Mouse (Mus musculus) limb, embryonic 12.5 days (tissue): ENCODE measurements around the gene Ttn. TPM values are rescaled to one million over a fixed set of nuclear protein-coding genes. Genes with fewer than 3 reads are reported as not detected.
A peak's percentile ranks its signal among the peaks of the same experiment; 100 is the strongest.

ENCODE experiments used
- ATAC-seq: fragments of 200-750 bp; cut with Nextera tagmentation; 2 replicates; pipeline ENCODE4 v1.8.0; 2017; ENCODE audit warnings: low read depth, moderate TSS enrichment; ENCODE audit not compliant: insufficient number of reproducible peaks, insufficient read depth, low FRiP score, low TSS enrichment
- H3K27ac ChIP-seq: fragments of 300-500 bp; sonication (generic); 2 replicates; pipeline ENCODE4 v1.5.1; 2016; ENCODE audit warnings: mild to moderate bottlenecking, moderate library complexity
- H3K27me3 ChIP-seq: fragments of 300-500 bp; sonication (generic); 2 replicates; pipeline ENCODE4 v1.6.1; 2016; ENCODE audit warnings: mild to moderate bottlenecking, moderate library complexity
- H3K36me3 ChIP-seq: fragments of 300-500 bp; sonication (generic); 2 replicates; pipeline ENCODE4 v1.6.1; 2016; ENCODE audit warnings: mild to moderate bottlenecking, moderate library complexity
- H3K4me1 ChIP-seq: fragments of 300-500 bp; sonication (generic); replicated peaks from 2 replicates; pipeline ENCODE4 v1.6.1; 2016
- H3K4me2 ChIP-seq: fragments of 300-500 bp; sonication (generic); 2 replicates; pipeline ENCODE4 v1.6.1; 2016; ENCODE audit warnings: mild to moderate bottlenecking, moderate library complexity
- H3K4me3 ChIP-seq: fragments of 300-500 bp; sonication (generic); replicated peaks from 2 replicates; pipeline ENCODE4 v1.5.1; 2016; ENCODE audit warnings: mild to moderate bottlenecking
- H3K9ac ChIP-seq: fragments of 300-500 bp; sonication (generic); replicated peaks from 2 replicates; pipeline ENCODE4 v1.6.1; 2016; ENCODE audit warnings: mild to moderate bottlenecking, moderate library complexity
- H3K9me3 ChIP-seq: fragments of 300-500 bp; sonication (generic); 2 replicates; pipeline ENCODE4 v1.6.1; 2016; ENCODE audit warnings: mild to moderate bottlenecking, moderate library complexity
- WGBS: fragments of 180-500 bp; shearing (Covaris S2); methylation state at CpG from one replicate; pipeline ENCODE4 v1.1.7; 2016; 5-methylcytosine and 5-hydroxymethylcytosine counted together
- polyA plus RNA-seq: library from polyadenylated mRNA; unstranded; fragments of >200 nt; fragmentation: Nextera tagmentation; extraction: Ambion mirVana; gene quantifications from 2 replicates; pipeline ENCODE4 v1.2.1, GENCODE M21; 2016

Gene Ttn
- polyA plus RNA-seq, 1 experiment from 2014 or later, result 36.7 TPM

GRCm38 (mm10) chr2:76705655-76706054 lies 276.7 kb downstream of the Ttn start:
- H3K9me3 ChIP-seq, result peaks cover 12% of the 10 kb centered on the region
- H3K4me3 ChIP-seq, result no peak overlapping the region
- no peak overlapping the region for H3K9ac ChIP-seq
- H3K27ac ChIP-seq, result no peak overlapping the region
- H3K27me3 ChIP-seq, result no peaks in the 10 kb centered on the region
- H3K4me1 ChIP-seq, result no peaks in the 10 kb centered on the region
- ATAC-seq, result no peak
- no peak overlapping the region for H3K4me2 ChIP-seq
- peaks cover 19% of the 10 kb centered on the region for H3K36me3 ChIP-seq
- 83% methylated on average over 13 of the region's 13 CpGs for WGBS

- Histone ChIP-seq H3K4me1 (no peaks in the 10 kb centered on the region), H3K4me3 (no peak overlapping the region), H3K4me2 (no peak overlapping the region), H3K9me3 (no peaks in the 10 kb centered on the region), H3K36me3 (peaks cover 11% of the 10 kb centered on the region), H3K9ac (no peak overlapping the region), H3K27ac (no peak overlapping the region), H3K27me3 (no peaks in the 10 kb centered on the region)
- no peak for ATAC-seq
- 79% methylated on average over 5 of the region's 5 CpGs for WGBS
Measured at GRCm38 (mm10) chr2:76702751-76703150, 279.6 kb downstream of the Ttn start.

GRCm38 (mm10) chr2:76702188-76702587 lies 280.2 kb downstream of the Ttn start:
- no peak overlapping the region for H3K9ac ChIP-seq
- H3K4me1 ChIP-seq, result no peaks in the 10 kb centered on the region
- no peaks in the 10 kb centered on the region for H3K9me3 ChIP-seq
- H3K4me2 ChIP-seq, result no peak overlapping the region
- peaks cover 17% of the 10 kb centered on the region for H3K36me3 ChIP-seq
- H3K27me3 ChIP-seq, result no peaks in the 10 kb centered on the region
- ATAC-seq, result no peak
- WGBS, result 72% methylated on average over 3 of the region's 3 CpGs
- no peak overlapping the region for H3K27ac ChIP-seq
- H3K4me3 ChIP-seq, result no peak overlapping the region

GRCm38 (mm10) chr2:76695290-76695689 lies 287.1 kb downstream of the Ttn start:
- Histone ChIP-seq H3K36me3 (peaks cover 74% of the 10 kb centered on the region), H3K27me3 (no peaks in the 10 kb centered on the region), H3K4me2 (no peak overlapping the region), H3K9me3 (no peaks in the 10 kb centered on the region), H3K9ac (no peak overlapping the region), H3K4me3 (no peak overlapping the region), H3K27ac (no peak overlapping the region), H3K4me1 (no peaks in the 10 kb centered on the region)
- no peak for ATAC-seq
- WGBS, result 88% methylated on average over 6 of the region's 6 CpGs

GRCm38 (mm10) chr2:76693765-76694164 lies 288.6 kb downstream of the Ttn start:
- no peaks in the 10 kb centered on the region for H3K27me3 ChIP-seq
- H3K4me2 ChIP-seq, result no peak overlapping the region
- WGBS, result 85% methylated on average over 5 of the region's 5 CpGs
- H3K9me3 ChIP-seq, result no peaks in the 10 kb centered on the region
- H3K4me3 ChIP-seq, result no peak overlapping the region
- ATAC-seq, result no peak
- H3K27ac ChIP-seq, result no peak overlapping the region
- no peak overlapping the region for H3K9ac ChIP-seq
- H3K36me3 ChIP-seq, result peaks cover 83% of the 10 kb centered on the region
- H3K4me1 ChIP-seq, result no peaks in the 10 kb centered on the region

- no peak for ATAC-seq
- H3K36me3 ChIP-seq, result peaks cover 92% of the 10 kb centered on the region
Measured at GRCm38 (mm10) chr2:76690436-76691204, 291.7 kb downstream of the Ttn start.

GRCm38 (mm10) chr2:76688162-76688561 lies 294.2 kb downstream of the Ttn start:
- no peak overlapping the region for H3K4me3 ChIP-seq
- 70% methylated on average over 7 of the region's 7 CpGs for WGBS
- no peaks in the 10 kb centered on the region for H3K9me3 ChIP-seq
- H3K4me2 ChIP-seq, result no peak overlapping the region
- H3K36me3 ChIP-seq, result peaks cover 89% of the 10 kb centered on the region
- no peaks in the 10 kb centered on the region for H3K27me3 ChIP-seq
- no peaks in the 10 kb centered on the region for H3K4me1 ChIP-seq
- no peak for ATAC-seq
- no peak overlapping the region for H3K9ac ChIP-seq
- H3K27ac ChIP-seq, result no peak overlapping the region

More at GRCm38 (mm10) chr2:76690436-76691204, 291.7 kb downstream of the Ttn start:
- Histone ChIP-seq H3K4me2 (no peak overlapping the region), H3K4me3 (no peak overlapping the region), H3K9me3 (no peaks in the 10 kb centered on the region), H3K27ac (no peak overlapping the region), H3K27me3 (no peaks in the 10 kb centered on the region), H3K4me1 (no peaks in the 10 kb centered on the region), H3K9ac (no peak overlapping the region)
- WGBS, result 91% methylated on average over 12 of the region's 12 CpGs

GRCm38 (mm10) chr2:76687608-76688007 lies 294.7 kb downstream of the Ttn start:
- Histone ChIP-seq H3K27ac (no peak overlapping the region), H3K4me3 (no peak overlapping the region), H3K36me3 (peaks cover 89% of the 10 kb centered on the region), H3K9me3 (no peaks in the 10 kb centered on the region), H3K4me1 (no peaks in the 10 kb centered on the region), H3K27me3 (no peaks in the 10 kb centered on the region), H3K4me2 (no peak overlapping the region), H3K9ac (no peak overlapping the region)
- WGBS, result 77% methylated on average over 3 of the region's 3 CpGs
- ATAC-seq, result no peak

- H3K27me3 ChIP-seq, result no peaks in the 10 kb centered on the region
- no peaks in the 10 kb centered on the region for H3K4me1 ChIP-seq
- peaks cover 89% of the 10 kb centered on the region for H3K36me3 ChIP-seq
- no peak overlapping the region for H3K4me3 ChIP-seq
- no peaks in the 10 kb centered on the region for H3K9me3 ChIP-seq
- peak; percentile 68; the same call in 1 of the 2 replicates for ATAC-seq
- WGBS, result 92% methylated on average over 3 of the region's 3 CpGs
- H3K4me2 ChIP-seq, result no peak overlapping the region
- H3K9ac ChIP-seq, result no peak overlapping the region
- H3K27ac ChIP-seq, result no peak overlapping the region
Measured at GRCm38 (mm10) chr2:76686986-76687385, 295.4 kb downstream of the Ttn start.

- 90% methylated on average over 8 of the region's 8 CpGs for WGBS
- H3K9me3 ChIP-seq, result no peaks in the 10 kb centered on the region
- H3K27ac ChIP-seq, result no peak overlapping the region
- no peak overlapping the region for H3K4me2 ChIP-seq
- H3K36me3 ChIP-seq, result peaks cover 64% of the 10 kb centered on the region
- H3K9ac ChIP-seq, result no peak overlapping the region
- H3K4me1 ChIP-seq, result no peaks in the 10 kb centered on the region
- H3K4me3 ChIP-seq, result no peak overlapping the region
- H3K27me3 ChIP-seq, result no peaks in the 10 kb centered on the region
- ATAC-seq, result no peak
Measured at GRCm38 (mm10) chr2:76682301-76682700, 300.0 kb downstream of the Ttn start.

GRCm38 (mm10) chr2:76676401-76677226 lies 305.7 kb downstream of the Ttn start:
- WGBS, result 54% methylated on average over 13 of the region's 13 CpGs
- Histone ChIP-seq H3K27me3 (no peaks in the 10 kb centered on the region), H3K4me3 (peak overlapping the region; percentile 90), H3K9ac (peak overlapping the region; percentile 46; the same call in 1 of the 2 replicates), H3K27ac (no peak overlapping the region), H3K4me2 (peak overlapping the region; percentile 69), H3K9me3 (no peaks in the 10 kb centered on the region), H3K4me1 (peaks cover 16% of the 10 kb centered on the region), H3K36me3 (peaks cover 11% of the 10 kb centered on the region; the same call in 1 of the 2 replicates)
- ATAC-seq, result no peak
